Mouse (Mus musculus) embryonic fibroblast, embryonic 13.5 days (primary cell): Measurements from ENCODE around the gene Adgrg1. TPM values are rescaled to one million over a fixed set of nuclear protein-coding genes. Genes with fewer than 3 reads are reported as not detected.

Experiments
- H3K27ac ChIP-seq: 2 replicates; pipeline ENCODE4 v1.5.1; 2012; ENCODE audit warnings: low read length, control low read depth, inconsistent platforms; ENCODE audit not compliant: insufficient read depth
- H3K4me1 ChIP-seq: 2 replicates; pipeline ENCODE4 v1.6.1; 2011; ENCODE audit warnings: low read length; ENCODE audit not compliant: control insufficient read depth, insufficient read depth
- H3K4me3 ChIP-seq: 2 replicates; pipeline ENCODE4 v1.5.1; 2011; ENCODE audit warnings: mild to moderate bottlenecking, control low read depth, low read length; ENCODE audit not compliant: insufficient read depth
- CTCF ChIP-seq: IDR thresholded peaks from 2 replicates; pipeline ENCODE4 v1.5.1; 2011; ENCODE audit warnings: mild to moderate bottlenecking, control low read depth, low read length, moderate library complexity, borderline replicate concordance; ENCODE audit not compliant: insufficient read depth
- POLR2A ChIP-seq: IDR thresholded peaks from 2 replicates; pipeline ENCODE4 v1.6.1; 2011; ENCODE audit warnings: low read depth, mild to moderate bottlenecking, control low read depth, low read length, moderate library complexity
- polyA plus RNA-seq: library from polyadenylated mRNA; stranded (reverse); fragments of >200 nt; gene quantifications from 2 replicates; pipeline ENCODE4 v1.2.4, GENCODE M21; 2011; ENCODE audit warnings: low read depth; ENCODE audit not compliant: missing spikeins, insufficient read length

Adgrg1 gene
- polyA plus RNA-seq, 1 experiment = 3.1 TPM

DNA sequence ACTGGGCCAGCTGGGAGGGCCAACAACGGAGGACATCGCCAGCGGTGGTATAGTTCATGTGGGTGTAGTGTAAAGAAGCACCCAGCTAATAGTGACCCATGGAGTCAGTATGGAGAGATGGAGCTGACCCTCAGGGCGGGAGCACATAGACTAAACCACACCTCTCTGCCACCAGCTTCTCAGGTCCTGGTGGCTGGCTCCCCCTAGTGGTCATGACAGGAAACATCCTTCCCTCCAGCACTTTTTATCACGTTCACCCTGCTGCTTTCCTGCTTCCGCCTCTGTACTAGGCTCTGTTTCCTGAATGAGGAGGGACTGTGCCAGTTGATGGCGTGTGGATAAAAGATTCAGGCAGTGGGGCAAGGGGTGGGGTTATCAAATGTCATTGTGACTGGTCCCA is 27.1 kb downstream of the Adgrg1 start:
- TF ChIP-seq POLR2A = no peak
- peak; percentile 86 for TF ChIP-seq CTCF
- no peaks in the 10 kb centered on the region for H3K4me1 ChIP-seq
- H3K27ac ChIP-seq = no peak overlapping the region
- H3K4me3 ChIP-seq = no peak overlapping the region

DNA sequence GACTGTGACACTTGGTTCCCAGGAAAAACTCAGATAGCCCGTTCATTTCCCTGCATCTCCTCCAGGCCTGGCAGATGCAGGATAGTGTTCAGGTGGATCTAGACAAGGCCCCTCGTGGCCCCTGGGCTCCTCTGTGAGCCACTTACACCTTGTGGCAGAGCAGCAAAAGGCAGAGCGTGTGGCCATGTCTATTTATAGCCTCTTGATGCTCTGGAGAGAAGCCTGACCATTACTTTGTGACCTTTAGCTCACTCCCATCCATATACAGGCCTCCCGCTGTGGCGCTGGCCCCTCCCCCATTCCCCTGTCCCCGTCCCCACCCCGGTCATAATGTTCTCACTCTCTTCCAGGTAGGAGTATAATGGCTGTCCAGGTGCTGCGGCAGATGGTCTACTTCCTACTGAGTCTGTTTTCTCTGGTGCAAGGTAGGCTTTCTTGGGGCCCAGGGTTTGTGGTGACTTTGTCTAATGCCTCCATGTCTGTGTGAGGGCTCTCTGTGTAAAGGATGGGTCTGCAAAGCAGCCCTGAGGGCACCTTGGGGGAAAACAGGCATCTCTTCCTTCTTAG is 27.6 kb downstream of the Adgrg1 start:
- Histone ChIP-seq H3K27ac (no peak overlapping the region), H3K4me3 (no peak overlapping the region), H3K4me1 (no peaks in the 10 kb centered on the region)
- no peak for TF ChIP-seq POLR2A
- no peak for TF ChIP-seq CTCF

DNA sequence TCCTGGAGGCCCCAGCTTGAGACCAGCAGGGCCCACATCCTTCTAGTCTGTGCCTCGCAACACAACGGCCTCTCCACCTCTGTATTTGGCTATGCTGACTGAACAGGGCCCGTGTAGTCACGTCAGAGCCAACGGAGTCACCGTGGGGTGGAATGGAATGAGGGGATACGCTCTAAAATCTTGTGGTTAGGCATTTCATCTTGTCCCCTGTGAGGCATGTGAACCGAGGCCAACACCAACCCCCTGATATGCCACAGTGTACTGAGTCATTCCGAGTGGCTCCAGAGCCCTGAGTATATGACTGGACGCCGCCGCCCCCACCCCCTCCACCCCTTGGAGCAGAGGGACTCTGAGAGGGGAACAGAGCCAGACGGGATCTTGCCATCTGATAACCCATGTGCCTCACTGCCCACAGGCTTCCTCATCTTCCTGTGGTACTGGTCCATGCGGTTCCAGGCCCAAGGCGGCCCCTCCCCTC is 37.9 kb downstream of the Adgrg1 start:
- no peak overlapping the region for H3K4me3 ChIP-seq
- H3K4me1 ChIP-seq = peaks cover 2% of the 10 kb centered on the region; the same call in 1 of the 2 replicates
- TF ChIP-seq CTCF (no peak), POLR2A (no peak)
- peak overlapping the region; percentile 16 for H3K27ac ChIP-seq

DNA sequence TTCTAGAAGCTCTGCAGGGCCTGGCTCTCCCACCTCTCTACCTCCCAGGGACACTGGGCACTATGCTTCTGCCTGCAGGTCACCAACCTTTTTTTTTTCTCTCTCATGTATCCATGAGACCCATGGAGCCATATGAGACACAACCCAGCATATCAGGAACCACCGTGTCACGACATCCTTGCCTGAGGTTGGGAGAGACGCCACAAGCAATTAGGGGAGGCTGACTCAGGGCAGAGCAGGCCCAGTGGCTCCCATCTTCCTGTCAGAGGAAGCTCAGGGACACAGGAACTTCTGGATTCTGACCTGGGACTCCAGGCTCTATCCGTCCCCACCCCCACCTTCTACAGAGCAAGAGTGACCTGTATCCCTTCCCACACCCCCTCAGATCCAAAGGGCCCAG is 41.3 kb downstream of the Adgrg1 start:
- H3K4me3 ChIP-seq = no peak overlapping the region
- H3K4me1 ChIP-seq = no peaks in the 10 kb centered on the region; the same call in 1 of the 2 replicates
- no peak for TF ChIP-seq CTCF
- no peak for TF ChIP-seq POLR2A
- H3K27ac ChIP-seq = no peak overlapping the region

DNA sequence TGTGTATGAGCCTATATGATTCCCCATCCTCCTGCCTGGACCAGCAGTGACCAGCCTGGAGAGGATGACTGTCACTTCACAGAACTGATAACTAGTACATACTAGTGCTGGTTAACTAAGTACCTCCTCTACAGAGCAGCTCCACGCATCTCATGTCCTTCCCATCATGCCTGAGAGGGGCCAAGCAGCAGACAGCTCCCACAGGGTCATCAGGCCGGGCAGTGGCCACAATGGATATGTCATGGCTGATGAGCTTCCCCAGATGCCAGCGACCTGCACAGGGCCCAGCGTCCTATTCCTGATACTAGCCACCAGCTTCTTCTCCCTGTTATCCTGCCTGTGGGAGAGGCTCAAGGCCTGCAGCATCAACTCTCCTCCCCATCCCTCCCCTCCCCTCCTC is 42.1 kb downstream of the Adgrg1 start:
- TF ChIP-seq POLR2A (no peak), CTCF (no peak)
- H3K4me1 ChIP-seq = no peaks in the 10 kb centered on the region; the same call in 1 of the 2 replicates
- no peak overlapping the region for H3K27ac ChIP-seq
- H3K4me3 ChIP-seq = no peak overlapping the region

- H3K4me1 ChIP-seq = no peaks in the 10 kb centered on the region; the same call in 1 of the 2 replicates
- no peak within 1 kb of the TSS for H3K27ac ChIP-seq
- TF ChIP-seq CTCF (no peak), POLR2A (no peak)
- no peak within 1 kb of the TSS for H3K4me3 ChIP-seq
Observed at GRCm38 (mm10) chr8:95017451-95017850, 42.9 kb downstream of the Adgrg1 start, which contains the start of gene Adgrg3. Gene Adgrg3, plus strand, starts transcription at chr8:95017692.

DNA sequence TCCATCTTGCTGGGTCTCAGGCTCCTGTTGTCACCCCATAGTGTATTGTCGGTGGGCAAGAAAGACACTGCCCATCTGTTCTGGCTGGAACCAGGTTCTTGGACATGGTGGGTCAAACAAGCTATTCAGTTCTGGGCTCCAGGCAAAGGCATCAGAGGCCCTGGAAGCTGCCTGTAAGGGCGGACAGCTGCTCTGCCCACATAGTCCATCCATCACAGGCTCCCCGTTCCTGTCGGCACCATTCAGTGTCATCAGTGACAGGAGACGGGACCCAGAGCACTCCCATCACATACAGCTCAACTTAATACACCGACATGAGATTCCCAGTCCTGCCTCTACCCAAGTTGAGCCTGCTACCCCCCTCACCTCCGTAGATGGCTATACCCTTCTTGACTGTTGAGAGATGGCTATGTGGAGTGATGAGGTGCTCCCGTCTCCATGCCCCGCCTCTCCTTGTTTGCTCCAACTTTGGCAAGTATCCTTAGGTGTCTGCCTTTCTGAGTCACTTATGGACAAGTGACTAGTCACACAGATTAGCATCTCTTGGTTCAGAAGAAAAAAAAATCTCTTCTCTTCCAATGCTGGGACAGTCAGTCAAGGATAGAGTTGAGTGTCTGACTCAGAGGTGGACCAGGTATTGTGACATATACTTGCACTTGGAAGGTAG is 43.6 kb downstream of the Adgrg1 start:
- no peak overlapping the region for H3K4me3 ChIP-seq
- no peak overlapping the region for H3K27ac ChIP-seq
- no peaks in the 10 kb centered on the region for H3K4me1 ChIP-seq
- no peak for TF ChIP-seq POLR2A
- TF ChIP-seq CTCF = no peak

DNA sequence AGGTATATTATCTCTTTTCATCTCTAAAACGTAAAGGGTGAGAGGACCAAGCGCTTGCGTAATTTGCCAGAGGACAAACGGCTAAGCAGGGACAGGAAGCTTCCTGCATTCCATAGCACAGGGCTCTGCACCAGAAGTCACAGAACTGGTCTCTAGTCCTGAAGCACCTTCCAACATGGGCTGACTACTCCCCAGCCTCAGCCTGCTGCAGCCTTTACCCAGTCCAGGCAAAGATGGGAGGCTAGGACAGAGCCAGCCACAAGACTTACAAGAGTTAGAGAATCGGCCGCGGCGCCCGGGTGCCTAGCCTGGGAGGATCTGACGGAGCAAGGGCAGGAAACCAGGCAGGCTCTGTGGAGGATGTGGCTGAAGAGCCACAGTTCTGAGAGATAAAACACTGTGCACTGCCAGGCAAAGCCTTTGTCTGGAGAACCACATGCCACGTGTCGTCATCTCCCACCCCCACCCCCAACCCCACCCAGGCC is 45.8 kb downstream of the Adgrg1 start:
- TF ChIP-seq CTCF = no peak
- no peak for TF ChIP-seq POLR2A
- Histone ChIP-seq H3K4me3 (no peak overlapping the region), H3K27ac (no peak overlapping the region), H3K4me1 (no peaks in the 10 kb centered on the region)

GRCm38 (mm10) chr8:95020821-95021220 is 46.3 kb downstream of the Adgrg1 start:
- TF ChIP-seq POLR2A = no peak
- no peak for TF ChIP-seq CTCF
- Histone ChIP-seq H3K4me3 (no peak overlapping the region), H3K4me1 (no peaks in the 10 kb centered on the region), H3K27ac (no peak overlapping the region)

GRCm38 (mm10) chr8:95023201-95023600 is 48.6 kb downstream of the Adgrg1 start:
- Histone ChIP-seq H3K4me1 (no peaks in the 10 kb centered on the region), H3K4me3 (no peak overlapping the region), H3K27ac (no peak overlapping the region)
- TF ChIP-seq CTCF = no peak
- TF ChIP-seq POLR2A = no peak
